Mouse (Mus musculus) CH12.LX (cell line): ENCODE data around the gene Nnat. TPM values are rescaled to one million over a fixed set of nuclear protein-coding genes. Genes with fewer than 3 reads are reported as not detected.

Experiments used
- DNase-seq: peaks from one replicate; pipeline ENCODE4 v3.0.0-alpha.2; 2013; ENCODE audit errors: extremely low read depth
- H3K27ac ChIP-seq: 2 replicates; pipeline ENCODE4 v1.5.1; 2012; ENCODE audit warnings: low read depth, mild to moderate bottlenecking, control low read depth, moderate library complexity; ENCODE audit not compliant: insufficient read depth
- H3K27me3 ChIP-seq: replicated peaks from 2 replicates; pipeline ENCODE3; 2012; ENCODE audit warnings: inconsistent platforms
- H3K36me3 ChIP-seq, 2 experiments: replicated peaks in 1 of 2; 2 replicates each; pipeline versions ENCODE3 to v1.6.1; 2012; ENCODE audit warnings: inconsistent platforms in 1 of 2, low read length in 1 of 2, mild to moderate bottlenecking in 1 of 2, mixed read lengths in 1 of 2, moderate library complexity in 1 of 2; ENCODE audit not compliant: control insufficient read depth in 1 of 2, insufficient read depth in 1 of 2
- H3K4me1 ChIP-seq, 2 experiments: 2 replicates each; pipeline ENCODE4 v1.6.1; 2012; ENCODE audit warnings: inconsistent platforms in 1 of 2, moderate library complexity in 1 of 2; ENCODE audit not compliant: insufficient read depth in 2 of 2, control insufficient read depth in 1 of 2
- H3K4me2 ChIP-seq: 2 replicates; pipeline ENCODE4 v1.6.1; 2012; ENCODE audit warnings: low read depth, mild to moderate bottlenecking, control low read depth; ENCODE audit not compliant: poor library complexity, insufficient read depth, severe bottlenecking
- H3K4me3 ChIP-seq, 3 experiments: fragments of 150-350 bp in 1 of 3; sonication (generic) in 1 of 3; replicated peaks in 1 of 3; 2 replicates each; pipeline versions ENCODE3 to v1.5.1; 2011 to 2012; ENCODE audit warnings: low read depth in 2 of 3, low read length in 2 of 3, mild to moderate bottlenecking in 2 of 3, moderate library complexity in 2 of 3, control low read depth in 1 of 3, improper control_type of control experiment in 1 of 3, inconsistent platforms in 1 of 3, mixed read lengths in 1 of 3; ENCODE audit not compliant: poor library complexity in 1 of 3
- H3K79me2 ChIP-seq: replicated peaks from 2 replicates; pipeline ENCODE4 v1.6.1; 2012; ENCODE audit warnings: mild to moderate bottlenecking, moderate library complexity; ENCODE audit not compliant: control insufficient read depth, poor library complexity, insufficient read depth, severe bottlenecking; ENCODE audit errors: extremely low read depth
- H3K9ac ChIP-seq: 2 replicates; pipeline ENCODE4 v1.6.1; 2012; ENCODE audit warnings: low read depth, mild to moderate bottlenecking, control low read depth, moderate library complexity; ENCODE audit not compliant: insufficient read depth
- H3K9me3 ChIP-seq: replicated peaks from 2 replicates; pipeline ENCODE3; 2012; ENCODE audit warnings: low read length, inconsistent platforms, mixed read lengths
- BHLHE40 ChIP-seq: IDR thresholded peaks from 2 replicates; pipeline ENCODE4 v1.6.1; 2011; ENCODE audit warnings: mild to moderate bottlenecking, low read depth, low read length, improper control_type of control experiment
- CHD1 ChIP-seq: IDR thresholded peaks from 2 replicates; pipeline ENCODE4 v1.6.1; 2012; ENCODE audit warnings: low read depth, low read length, improper control_type of control experiment, inconsistent platforms
- CHD2 ChIP-seq: IDR thresholded peaks from 2 replicates; pipeline ENCODE4 v1.6.1; 2011; ENCODE audit warnings: low read length, improper control_type of control experiment
- CTCF ChIP-seq, 2 experiments: IDR thresholded peaks in 1 of 2; conservative IDR thresholded peaks in 1 of 2; 2 replicates each; pipeline ENCODE4 v1.5.1; 2011 to 2012; ENCODE audit warnings: low read depth in 2 of 2, low read length in 2 of 2, improper control_type of control experiment in 1 of 2, inconsistent platforms in 1 of 2, mild to moderate bottlenecking in 1 of 2, moderate library complexity in 1 of 2
- E2F4 ChIP-seq: IDR thresholded peaks from 2 replicates; pipeline ENCODE4 v1.6.1; 2011; ENCODE audit warnings: low read depth, low read length, improper control_type of control experiment; ENCODE audit not compliant: insufficient replicate concordance
- ELF1 ChIP-seq: IDR thresholded peaks from 2 replicates; pipeline ENCODE4 v1.6.1; 2014; ENCODE audit warnings: low read depth, mild to moderate bottlenecking, inconsistent platforms, low read length, improper control_type of control experiment
- EP300 ChIP-seq: IDR thresholded peaks from 2 replicates; pipeline ENCODE4 v1.6.1; 2011; ENCODE audit warnings: low read length, improper control_type of control experiment
- ETS1 ChIP-seq: conservative IDR thresholded peaks from 2 replicates; pipeline ENCODE4 v1.6.1; 2012; ENCODE audit warnings: low read depth, mild to moderate bottlenecking, inconsistent platforms, low read length, improper control_type of control experiment, moderate library complexity
- IRF4 ChIP-seq: IDR thresholded peaks from 2 replicates; pipeline ENCODE4 v1.6.1; 2014; ENCODE audit warnings: low read depth, mild to moderate bottlenecking, inconsistent platforms, low read length, improper control_type of control experiment
- JUND ChIP-seq: conservative IDR thresholded peaks from 2 replicates; pipeline ENCODE4 v1.6.1; 2011; ENCODE audit warnings: low read depth, low read length, improper control_type of control experiment
- KAT2A ChIP-seq: IDR thresholded peaks from 2 replicates; pipeline ENCODE4 v1.6.1; 2012; ENCODE audit warnings: low read length, improper control_type of control experiment, inconsistent platforms; ENCODE audit not compliant: insufficient replicate concordance
- MAFK ChIP-seq: IDR thresholded peaks from 2 replicates; pipeline ENCODE4 v1.6.1; 2011; ENCODE audit warnings: low read length, improper control_type of control experiment; ENCODE audit not compliant: insufficient replicate concordance
- MYC ChIP-seq: IDR thresholded peaks from 2 replicates; pipeline ENCODE4 v1.6.1; 2011; ENCODE audit warnings: low read depth, mild to moderate bottlenecking, improper control_type of control experiment, low read length
- NELFE ChIP-seq: IDR thresholded peaks from 2 replicates; pipeline ENCODE4 v1.6.1; 2011; ENCODE audit warnings: low read depth, low read length, improper control_type of control experiment
- NRF1 ChIP-seq: IDR thresholded peaks from 2 replicates; pipeline ENCODE4 v1.6.1; 2014; ENCODE audit warnings: low read depth, mild to moderate bottlenecking, inconsistent platforms, low read length, improper control_type of control experiment, moderate library complexity
- PAX5 ChIP-seq: IDR thresholded peaks from 2 replicates; pipeline ENCODE4 v1.6.1; 2012; ENCODE audit warnings: low read length, inconsistent platforms, mixed read lengths
- POLR2AphosphoS2 ChIP-seq: IDR thresholded peaks from 2 replicates; pipeline ENCODE4 v1.6.1; 2011; ENCODE audit warnings: low read depth, low read length, improper control_type of control experiment
- RCOR1 ChIP-seq: conservative IDR thresholded peaks from 2 replicates; pipeline ENCODE4 v1.6.1; 2012; ENCODE audit warnings: low read depth, mild to moderate bottlenecking, inconsistent platforms, low read length, improper control_type of control experiment
- USF1 ChIP-seq: IDR thresholded peaks from 2 replicates; pipeline ENCODE4 v1.6.1; 2014; ENCODE audit warnings: low read depth, mild to moderate bottlenecking, inconsistent platforms, low read length, improper control_type of control experiment
- ZC3H11A ChIP-seq: IDR thresholded peaks from 2 replicates; pipeline ENCODE4 v1.6.1; 2012; ENCODE audit warnings: low read depth, mild to moderate bottlenecking, inconsistent platforms, low read length, improper control_type of control experiment
- dilution Hi-C: fragments of 300-500 bp; cut with MboI; formaldehyde crosslinking; loops from 2 replicates; pipeline ENCODE4 v1.14.3; 2020; ENCODE audit warnings: low sequenced_read_pairs; ENCODE audit not compliant: extremely low pct_unique_long_range_greater_than_20kb, extremely low pct_ligation_motif_present
- in situ Hi-C: fragments of 300-500 bp; cut with MboI; formaldehyde crosslinking; loops from 3 replicates; pipeline ENCODE4 v1.14.3; 2019; ENCODE audit warnings: low sequenced_read_pairs, low pct_ligation_motif_present, low pct_unique_long_range_greater_than_20kb, mixed read lengths
- polyA plus RNA-seq: library from polyadenylated mRNA; unstranded; fragments of >175 nt; gene quantifications from 2 replicates; pipeline ENCODE4 v1.2.1, GENCODE M21; 2012; ENCODE audit warnings: low read depth; ENCODE audit not compliant: insufficient read length
- total RNA-seq, 2 experiments: library from RNA; depleted of rRNA; stranded (reverse); fragments of 300-350 nt in 1 of 2; fragments of >200 nt in 1 of 2; gene quantifications; 2 replicates each; pipeline ENCODE4 v1.2.3; 2012 to 2014

Gene Nnat
- total and polyA plus RNA-seq, 3 experiments: 0.76 to 0.84 TPM; not detected in 1

GRCm38 (mm10) chr2:157546686-157547085 is 13.2 kb upstream of the Nnat start:
- DNase-seq: no peak
- dilution Hi-C loops (no loop called here), in situ Hi-C loops (no loop called here)
- Histone ChIP-seq H3K27me3 (no peaks in the 10 kb centered on the region), H3K4me2 (no peak overlapping the region), H3K4me1 (no peaks in the 10 kb centered on the region), H3K9ac (no peak overlapping the region), H3K27ac (no peak overlapping the region), H3K79me2 (no peaks in the 10 kb centered on the region), H3K36me3 (peaks cover 6 to 66% of the 10 kb centered on the region in 2 experiments), H3K4me3 (no peak overlapping the region), H3K9me3 (no peaks in the 10 kb centered on the region)
- TF ChIP-seq PAX5: no peak
- TF ChIP-seq POLR2AphosphoS2: no peak

GRCm38 (mm10) chr2:157550292-157550691 is 9.6 kb upstream of the Nnat start:
- Histone ChIP-seq H3K79me2 (no peaks in the 10 kb centered on the region), H3K9ac (no peak overlapping the region), H3K36me3 (peaks cover 3 to 62% of the 10 kb centered on the region in 2 experiments), H3K4me2 (no peak overlapping the region), H3K4me1 (no peaks in the 10 kb centered on the region), H3K27me3 (no peaks in the 10 kb centered on the region), H3K4me3 (no peak overlapping the region), H3K27ac (no peak overlapping the region), H3K9me3 (no peaks in the 10 kb centered on the region)
- dilution Hi-C loops: no loop called here
- TF ChIP-seq CHD2: no peak
- TF ChIP-seq CHD1: no peak
- no peak for TF ChIP-seq RCOR1
- no peak for TF ChIP-seq ELF1
- no peak for TF ChIP-seq ZC3H11A
- no peak for TF ChIP-seq E2F4
- no peak for TF ChIP-seq CTCF (conservative IDR thresholded peaks at IDR 0.05 in 1 of 2, IDR thresholded peaks at IDR 0.05 in 1 of 2; ENCODE audit: low read depth in 2 of 2, low read length in 2 of 2)
- no peak for TF ChIP-seq KAT2A
- TF ChIP-seq NRF1: no peak
- no peak for TF ChIP-seq USF1
- no peak for TF ChIP-seq JUND
- TF ChIP-seq MYC: no peak
- TF ChIP-seq ETS1: no peak
- TF ChIP-seq MAFK: no peak
- no peak for TF ChIP-seq BHLHE40
- no peak for TF ChIP-seq IRF4
- TF ChIP-seq EP300: no peak
- TF ChIP-seq NELFE: no peak
- DNase-seq: no peak
- in situ Hi-C loops: loop anchor here (25.0 kb wide), 1 partner anchor 413 kb away; the partner anchor contains the start of gene Samhd1
